Mouse (Mus musculus) thymus, postnatal 0 days (tissue): Measurements from ENCODE around the gene Mrps23. TPM values are rescaled to one million over a fixed set of nuclear protein-coding genes. Genes with fewer than 3 reads are reported as not detected.
"Not testable (repeated sequence)": the region's sequence is repeated elsewhere in the genome, so short reads cannot be mapped to it uniquely, and the experiment has no call there.

Source experiments
- DNase-seq: peaks from one replicate; pipeline ENCODE4 v3.0.0-alpha.2; 2015; ENCODE audit warnings: low spot score
- polyA plus RNA-seq: library from polyadenylated mRNA; unstranded; fragments of >200 nt; fragmentation: Nextera tagmentation; extraction: Ambion mirVana; gene quantifications from 2 replicates; pipeline ENCODE4 v1.2.1, GENCODE M21; 2015

Mrps23 gene
- polyA plus RNA-seq, 1 experiment from 2014 or later, result 95.0 TPM

DNA sequence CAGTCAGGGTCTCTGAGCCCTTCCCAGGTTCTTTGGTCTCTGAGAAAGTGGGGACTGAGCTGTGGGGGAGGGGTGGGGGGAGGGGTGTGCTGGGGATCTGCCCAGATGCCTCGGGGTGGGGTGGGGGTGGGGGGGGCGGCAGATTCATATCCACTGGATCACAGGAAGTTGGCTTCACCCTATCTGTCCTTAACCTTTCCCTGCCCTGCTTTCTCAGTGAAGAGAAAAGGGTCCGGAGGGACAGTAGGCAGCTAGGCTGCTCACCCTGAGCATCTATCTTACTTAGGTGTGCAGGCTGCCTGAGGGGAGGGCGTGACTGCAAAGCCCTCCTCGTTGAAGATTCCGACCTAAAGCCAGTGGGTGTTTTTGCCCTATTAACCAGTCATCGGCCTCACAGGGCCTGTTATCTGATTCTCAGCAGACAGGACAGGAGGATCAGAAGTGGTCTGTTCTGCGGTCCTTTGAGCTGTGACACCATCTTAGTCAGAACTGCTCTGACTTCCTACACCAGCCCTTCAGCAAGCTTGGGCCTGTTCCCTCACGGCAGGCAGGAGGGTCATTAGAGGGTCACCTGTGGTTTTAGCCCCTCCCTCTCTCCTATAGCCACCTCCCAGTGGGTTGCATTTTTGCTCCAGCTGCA is 30.7 kb upstream of the Mrps23 start:
- no peak for DNase-seq

DNA sequence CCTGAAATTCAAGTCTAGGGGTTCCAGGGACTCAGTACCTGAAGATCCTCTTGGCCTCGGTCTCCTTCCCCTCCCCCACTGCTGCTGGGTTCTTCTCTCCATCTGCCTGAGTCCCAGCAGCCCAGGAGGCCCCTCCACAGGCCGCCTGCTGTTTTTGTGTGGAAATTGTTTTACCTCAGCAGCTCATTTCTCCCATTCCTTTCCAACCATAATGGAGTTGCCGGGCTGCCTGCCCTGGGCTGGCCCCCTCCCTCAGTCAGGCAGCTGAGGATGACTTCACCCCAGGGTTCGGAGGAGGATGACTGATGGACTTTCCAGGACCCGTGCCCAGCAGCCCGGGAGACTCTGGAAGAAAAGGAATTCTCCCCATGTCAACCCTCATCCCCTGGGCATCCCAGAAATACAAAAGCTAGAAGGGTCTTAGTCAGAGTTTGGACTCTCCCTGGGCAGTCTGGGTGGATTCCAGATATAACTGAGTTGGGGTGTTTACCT is 23.7 kb upstream of the Mrps23 start:
- DNase-seq, result no peak

DNA sequence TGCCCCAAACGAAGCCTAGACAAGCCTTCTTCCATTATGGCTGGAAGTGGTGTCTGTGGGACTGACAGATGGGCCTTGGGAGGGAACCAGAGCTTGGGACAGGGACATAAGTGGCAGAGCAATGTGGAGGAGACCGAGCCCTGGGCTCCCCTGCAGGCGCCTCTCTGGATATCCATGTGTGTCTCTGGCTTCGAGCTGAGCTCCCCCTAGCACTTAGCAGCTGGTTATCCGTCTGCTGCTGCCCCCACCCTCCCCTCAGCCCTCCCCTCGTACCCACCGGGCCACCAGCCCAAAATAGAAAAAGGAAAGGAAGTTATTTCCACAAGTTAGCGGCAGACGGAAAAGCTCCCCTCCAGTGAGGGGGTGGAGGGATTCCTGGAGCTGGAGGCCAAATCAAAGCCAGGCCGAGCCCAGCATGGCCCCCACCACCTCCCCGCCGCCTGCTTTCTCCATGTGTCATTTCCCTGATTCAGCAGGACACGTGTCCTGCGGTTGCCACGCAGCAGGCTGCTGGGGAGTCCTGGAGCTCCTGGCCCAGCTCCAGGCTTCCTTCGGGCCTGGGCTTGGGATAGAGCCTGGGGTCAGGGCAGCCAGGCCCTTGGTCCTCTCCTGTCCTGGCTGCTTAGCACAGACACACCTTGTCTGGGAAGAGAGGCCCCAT is 23.1 kb upstream of the Mrps23 start:
- no peak for DNase-seq

- no peak for DNase-seq
Measured at GRCm38 (mm10) chr11:88184632-88185180, 19.5 kb upstream of the Mrps23 start.

DNA sequence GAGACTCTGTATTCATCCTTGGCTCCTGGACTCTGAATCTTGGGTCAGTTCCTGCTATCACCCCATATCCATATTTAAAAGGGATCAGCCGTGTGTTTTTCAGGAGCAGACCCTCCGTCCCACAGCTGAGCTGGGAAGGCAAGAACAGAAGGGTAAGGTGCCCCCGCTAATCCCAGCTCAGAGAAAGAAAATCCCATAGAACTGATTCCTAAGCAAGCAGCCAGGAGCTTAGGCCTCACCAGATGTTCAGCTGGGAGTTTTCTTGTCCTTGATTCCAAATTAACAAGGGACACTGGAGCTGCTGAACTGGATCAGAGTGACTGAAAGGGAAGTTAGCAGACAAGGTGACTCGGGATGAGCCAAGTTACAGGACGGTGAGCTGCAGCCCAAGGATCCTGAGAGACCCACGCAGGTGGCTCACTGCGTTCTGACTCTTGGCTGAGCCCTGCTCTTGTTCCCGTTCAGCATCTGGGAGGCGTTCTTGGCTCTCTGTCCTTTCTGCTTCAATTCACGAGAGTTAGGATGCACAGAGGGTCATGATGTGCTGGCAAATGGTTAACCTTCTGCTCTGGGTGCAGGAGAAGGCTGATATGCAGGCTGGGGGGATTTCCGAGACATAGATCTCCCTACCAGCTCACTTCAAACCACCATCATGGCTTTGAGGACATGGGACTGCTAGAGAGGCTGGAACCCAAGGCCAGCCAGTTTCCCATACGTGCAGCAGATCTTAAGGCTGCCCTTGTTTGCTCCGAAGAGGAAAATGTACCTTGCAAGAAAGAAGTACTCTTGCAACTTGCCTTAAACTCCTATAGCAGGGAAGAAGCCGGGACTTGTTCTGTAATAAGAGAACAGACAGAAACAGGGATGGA is 17.9 kb upstream of the Mrps23 start:
- no peak for DNase-seq

DNA sequence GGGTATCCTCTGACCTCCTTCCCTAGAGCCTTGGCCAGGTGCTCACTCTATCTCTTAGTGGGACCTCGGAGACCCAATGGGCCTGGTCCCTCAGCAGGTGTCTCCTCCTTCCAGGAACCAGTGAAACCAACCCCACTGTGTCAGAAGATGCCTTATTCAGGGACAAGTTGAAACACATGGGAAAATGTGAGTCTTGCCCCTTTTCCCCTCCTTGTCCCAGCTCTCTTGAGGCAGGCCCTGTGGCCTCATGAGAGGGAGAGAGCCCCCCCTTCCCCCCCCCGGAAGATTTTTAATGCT is 17.3 kb upstream of the Mrps23 start:
- no peak for DNase-seq

DNA sequence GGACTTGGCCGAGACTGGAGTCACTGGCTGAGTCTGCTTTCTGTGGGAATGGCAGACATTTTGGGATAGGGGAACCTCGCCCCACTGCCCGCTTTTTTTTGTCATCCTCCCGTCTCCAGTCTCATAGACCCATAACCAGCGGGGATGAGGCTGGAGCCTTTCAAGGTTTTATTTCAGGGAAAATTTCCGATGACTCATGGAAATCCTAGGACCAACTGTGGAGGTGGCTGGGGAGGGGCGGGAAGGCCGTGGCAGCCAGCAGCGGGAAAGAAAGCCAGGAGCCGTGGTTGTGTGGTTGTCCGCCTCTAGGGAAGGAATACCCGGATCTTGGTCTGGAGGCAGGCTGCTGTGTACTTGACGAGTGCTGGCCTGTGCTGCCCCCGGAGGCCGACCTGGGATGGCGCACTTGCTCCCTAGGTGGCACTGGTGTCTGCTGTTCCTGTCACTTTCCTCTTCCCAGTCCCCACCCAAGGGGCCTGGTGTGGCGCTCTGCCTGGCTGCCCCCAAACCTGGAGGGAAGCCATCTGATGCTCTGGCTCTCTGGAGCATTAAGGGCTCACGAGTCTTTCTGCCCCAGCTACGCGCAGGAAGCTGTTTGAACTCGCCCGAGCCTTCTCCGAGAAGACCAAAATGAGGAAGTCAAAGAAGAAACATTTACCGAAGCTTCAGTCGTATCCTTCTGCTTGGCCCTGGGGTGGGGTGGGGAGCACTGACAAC is 16.6 kb upstream of the Mrps23 start:
- DNase-seq, result peak; percentile 81

DNA sequence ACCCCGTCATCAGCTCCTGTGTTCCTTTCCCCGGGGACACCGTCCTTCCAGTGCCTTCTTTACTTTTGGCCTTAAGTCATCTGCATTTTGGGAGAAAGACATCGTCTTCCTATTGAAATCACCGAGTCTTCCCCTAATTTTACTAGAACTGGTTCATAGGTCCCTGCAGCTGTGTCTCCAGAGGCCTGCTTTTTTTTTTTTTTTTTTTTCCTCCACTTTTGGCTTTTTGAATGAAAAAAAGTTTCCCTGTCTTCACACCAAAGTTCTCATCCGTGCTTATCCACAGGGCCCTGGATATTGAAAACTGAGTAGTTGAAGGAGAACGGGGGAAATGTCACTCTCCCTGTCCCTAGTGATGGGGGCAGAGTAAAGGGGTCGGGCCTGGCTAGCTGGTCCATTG is 16.0 kb upstream of the Mrps23 start:
- no peak for DNase-seq

DNA sequence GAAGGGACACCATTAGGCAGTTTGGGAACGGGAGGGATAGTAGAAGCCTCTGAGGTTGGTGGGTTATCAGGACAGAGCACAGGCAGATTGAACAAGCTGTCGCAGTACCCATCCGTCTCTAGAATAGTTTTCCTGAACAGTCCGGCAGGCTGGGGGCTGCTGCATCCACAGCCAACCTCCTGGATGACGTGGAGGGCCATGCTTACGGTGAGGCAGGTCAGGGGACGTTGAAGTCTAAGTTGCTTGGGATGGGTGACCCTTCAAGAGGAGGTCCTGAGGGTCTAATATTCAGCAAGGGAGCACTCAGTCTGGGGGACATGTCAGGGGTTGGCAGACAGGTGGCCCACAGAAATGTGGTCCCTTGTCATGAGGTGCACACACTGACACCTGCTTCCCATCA is 15.6 kb upstream of the Mrps23 start:
- DNase-seq, result no peak

- DNase-seq, result peak; percentile 68
Measured at GRCm38 (mm10) chr11:88192595-88192994, 11.6 kb upstream of the Mrps23 start.

- peak; percentile 19 for DNase-seq
Measured at GRCm38 (mm10) chr11:88193098-88193823, 10.9 kb upstream of the Mrps23 start.

GRCm38 (mm10) chr11:88193824-88194696 is 10.1 kb upstream of the Mrps23 start:
- peak; percentile 62 for DNase-seq

GRCm38 (mm10) chr11:88195699-88196098 is 8.5 kb upstream of the Mrps23 start:
- not testable (repeated sequence) for DNase-seq

DNA sequence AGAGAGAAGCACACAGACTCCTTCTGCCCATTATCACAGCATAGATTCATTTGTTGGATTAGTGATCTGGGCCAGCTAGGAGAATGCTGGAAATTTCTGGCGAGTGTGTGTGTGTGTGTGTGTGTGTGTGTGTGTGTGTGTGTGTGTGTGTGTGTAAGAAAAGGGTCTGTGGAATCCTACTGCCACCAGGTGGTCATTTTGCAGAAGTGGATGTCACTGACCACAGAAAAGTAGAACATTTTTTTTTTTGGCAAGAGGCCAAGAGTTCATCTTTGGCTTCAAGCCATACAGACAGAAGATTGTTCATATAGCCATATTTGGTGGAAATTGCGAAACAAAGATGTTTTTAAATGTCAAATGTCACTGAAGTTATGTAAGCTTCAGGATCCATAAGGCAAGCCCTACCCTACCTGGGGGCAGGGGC is 7.0 kb upstream of the Mrps23 start:
- DNase-seq, result peak; percentile 52

GRCm38 (mm10) chr11:88198223-88198622 is 6.0 kb upstream of the Mrps23 start:
- no peak for DNase-seq

GRCm38 (mm10) chr11:88201172-88201571 is 3.0 kb upstream of the Mrps23 start:
- DNase-seq, result no peak

DNA sequence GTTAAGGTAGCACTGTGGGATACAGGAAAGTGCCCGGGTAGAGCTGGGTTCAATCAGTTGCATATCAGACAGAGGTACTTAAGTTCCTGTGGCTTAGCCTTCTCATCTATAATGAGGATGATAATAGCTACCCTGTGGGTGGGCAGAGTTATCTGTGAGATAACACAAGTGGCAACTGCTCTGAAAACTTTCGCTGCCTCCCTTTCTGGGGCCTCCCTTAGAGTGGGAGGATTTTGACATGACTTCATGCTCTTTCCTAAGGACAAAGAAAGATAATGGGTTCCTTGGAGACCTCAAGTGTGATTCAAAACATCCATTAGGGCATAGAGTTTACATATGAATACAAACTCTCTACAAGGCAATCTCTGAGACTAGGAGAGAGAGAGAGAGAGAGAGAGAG is 2.1 kb upstream of the Mrps23 start:
- DNase-seq, result no peak

GRCm38 (mm10) chr11:88204593-88205368 is 593 bp downstream of the Mrps23 start:
- no peak for DNase-seq

DNA sequence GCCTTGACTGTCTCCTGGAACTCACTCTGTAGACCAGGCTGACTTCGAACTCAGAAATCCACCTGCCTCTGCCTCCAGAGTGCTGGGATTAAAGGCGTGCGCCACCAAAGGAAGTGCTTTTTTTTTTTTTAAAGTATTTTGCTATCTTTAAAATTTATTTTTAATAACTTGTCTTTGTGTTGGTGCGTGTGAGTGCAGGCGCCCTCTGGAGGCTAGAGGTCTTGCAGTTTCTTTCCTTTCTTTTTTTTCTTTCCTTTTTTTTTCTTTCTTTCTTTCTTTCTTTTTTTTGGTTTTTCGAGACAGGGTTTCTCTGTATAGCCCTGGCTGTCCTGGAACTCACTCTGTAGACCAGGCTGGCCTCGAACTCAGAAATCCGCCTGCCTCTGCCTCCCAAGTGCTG is 2.4 kb downstream of the Mrps23 start:
- not testable (repeated sequence) for DNase-seq
